Mouse (Mus musculus) cerebellum, postnatal 4 days (tissue): ENCODE measurements around the gene Zkscan4.
"Not testable (repeated sequence)": the region's sequence is repeated elsewhere in the genome, so short reads cannot be mapped to it uniquely, and the experiment has no call there.

Experiments
- DNase-seq, 2 experiments: peaks; one replicate each; pipeline ENCODE4 v3.0.0; 2022; ENCODE audit warnings: low spot score in 2 of 2, mixed read lengths in 1 of 2

The Zkscan4 gene

GRCm38 (mm10) chr13:21478759-21479670, at the start of gene Zkscan4, which contains the start of gene Gm10065:
Gene Zkscan4 (plus strand): TSS chr13:21478907.
Gene Gm10065 (minus strand): TSS chr13:21479441.
- DNase-seq = peak; percentile 23 to 64

DNA sequence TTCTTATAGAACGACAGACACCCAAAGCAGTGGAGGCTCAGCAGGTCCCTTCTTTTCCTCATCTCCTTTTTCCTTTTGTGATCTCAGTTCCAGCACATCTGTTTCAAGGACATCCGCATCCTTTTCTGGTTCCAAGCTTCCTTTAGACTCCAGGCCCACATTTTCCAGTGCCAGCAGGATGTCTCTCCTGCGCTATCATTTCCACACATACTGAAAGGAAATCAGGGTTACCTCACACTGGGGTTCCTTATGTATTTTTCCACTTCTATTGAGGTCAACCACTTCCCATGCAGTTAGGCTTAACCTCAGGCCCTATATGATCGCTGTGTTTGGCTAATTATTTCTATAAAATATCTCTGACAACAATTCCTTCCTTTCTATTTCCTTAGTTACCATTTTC, 43.2 kb upstream of the Zkscan4 start:
- DNase-seq = no peak

DNA sequence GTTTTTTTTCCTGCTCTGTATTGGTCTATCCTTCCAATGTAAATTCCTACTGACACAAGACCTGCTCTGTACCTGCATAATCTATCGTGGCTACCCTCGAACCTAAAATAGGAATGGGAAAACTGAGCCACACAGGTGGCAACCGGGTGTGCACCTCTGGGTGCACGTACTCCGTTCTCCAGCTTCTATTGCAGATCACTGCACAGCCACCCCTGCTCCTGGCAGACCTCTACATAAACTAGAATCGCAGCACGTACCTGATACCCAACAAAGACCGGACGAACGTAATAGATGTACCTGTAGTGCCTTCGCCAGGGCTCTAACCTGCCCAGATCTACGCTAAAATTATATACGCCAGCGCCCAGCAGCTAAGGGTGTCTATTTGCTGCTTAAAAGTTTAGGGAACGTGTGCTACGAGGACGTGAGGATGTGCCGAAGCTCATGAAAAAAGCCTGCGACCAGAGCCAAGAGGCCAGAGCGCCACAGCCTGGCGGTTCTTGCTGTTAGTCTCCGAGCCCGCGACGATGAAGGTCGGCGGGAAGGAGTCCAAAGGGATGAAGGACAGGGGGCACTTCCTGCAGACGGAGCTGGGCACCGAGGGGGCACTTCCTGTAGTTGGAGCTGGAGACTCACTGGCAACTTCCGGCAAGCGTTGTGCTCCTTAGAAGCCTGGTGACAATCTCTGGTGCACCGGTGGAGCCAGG, 38.1 kb upstream of the Zkscan4 start, which contains the start of gene Pgbd1:
Pgbd1 (minus strand) TSS at position 556 of the 704 bp plus-strand sequence.
- DNase-seq = peak; percentile 61 to 77

DNA sequence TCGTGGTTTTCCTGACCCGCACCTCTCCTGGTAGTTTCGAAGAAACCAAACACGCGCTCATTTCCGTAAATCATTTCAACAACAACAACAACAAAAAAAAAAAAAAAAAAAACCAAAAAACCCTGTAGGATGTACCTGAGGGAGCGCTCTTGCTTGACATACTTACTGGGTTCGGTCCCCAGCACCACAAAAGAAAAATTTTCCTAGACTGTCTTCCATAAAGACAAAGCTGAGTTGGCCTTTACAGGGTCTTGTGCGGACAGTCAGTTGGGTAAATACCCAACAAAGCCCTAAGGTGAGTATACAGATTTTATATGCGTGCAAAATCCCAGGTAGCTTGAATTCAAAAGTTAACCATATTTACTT, 37.5 kb upstream of the Zkscan4 start:
- DNase-seq = no peak

- DNase-seq = no peak
Measured at GRCm38 (mm10) chr13:21446796-21447195, 31.9 kb upstream of the Zkscan4 start.

- DNase-seq = no peak
Measured at GRCm38 (mm10) chr13:21447856-21448614, 30.7 kb upstream of the Zkscan4 start.

- DNase-seq = no peak
Measured at GRCm38 (mm10) chr13:21453042-21453441, 25.7 kb upstream of the Zkscan4 start.

DNA sequence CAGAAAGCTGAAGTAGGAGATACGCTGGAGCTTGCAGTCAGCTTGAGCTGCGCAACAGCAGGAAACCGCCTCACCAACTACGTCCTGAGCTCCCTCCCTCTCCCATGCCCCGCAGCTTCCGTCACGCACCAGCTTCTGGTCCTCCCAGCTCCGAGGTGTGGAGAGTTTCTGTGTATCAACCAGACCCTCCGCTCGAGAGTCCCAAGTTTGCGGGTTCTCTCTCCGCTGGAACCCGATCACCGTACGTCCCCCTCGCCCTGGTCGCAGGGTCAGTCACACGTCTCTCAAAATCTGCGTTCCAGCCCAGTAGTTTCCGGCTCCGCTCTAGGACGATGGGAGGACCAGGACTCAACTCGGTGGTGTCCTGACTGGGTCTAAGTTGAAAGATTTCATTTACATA, 25.3 kb upstream of the Zkscan4 start, which contains the start of gene Zscan26:
Zscan26 (minus strand) TSS at position 282 of the 400 bp plus-strand sequence.
- DNase-seq = peak; percentile 43 to 64

DNA sequence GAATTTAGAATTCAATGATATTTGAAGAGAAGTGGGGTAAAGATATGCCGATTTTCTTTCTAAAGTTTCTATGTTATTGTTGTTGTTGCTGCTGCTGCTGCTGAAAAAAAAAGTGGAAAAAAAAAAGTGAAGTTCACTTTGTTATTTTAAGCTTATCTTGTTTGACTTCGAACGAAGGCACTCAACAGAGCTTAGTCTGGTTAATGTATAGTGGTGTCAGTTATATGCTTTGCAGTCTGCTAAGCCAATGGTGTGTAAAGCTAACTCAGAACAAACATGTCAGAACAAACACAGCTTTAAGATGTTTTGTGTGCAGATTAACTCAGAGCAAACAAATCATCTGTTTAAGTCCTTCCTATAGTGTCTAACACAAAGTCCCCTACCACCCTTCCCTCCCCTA, 24.6 kb upstream of the Zkscan4 start:
- no peak for DNase-seq

DNA sequence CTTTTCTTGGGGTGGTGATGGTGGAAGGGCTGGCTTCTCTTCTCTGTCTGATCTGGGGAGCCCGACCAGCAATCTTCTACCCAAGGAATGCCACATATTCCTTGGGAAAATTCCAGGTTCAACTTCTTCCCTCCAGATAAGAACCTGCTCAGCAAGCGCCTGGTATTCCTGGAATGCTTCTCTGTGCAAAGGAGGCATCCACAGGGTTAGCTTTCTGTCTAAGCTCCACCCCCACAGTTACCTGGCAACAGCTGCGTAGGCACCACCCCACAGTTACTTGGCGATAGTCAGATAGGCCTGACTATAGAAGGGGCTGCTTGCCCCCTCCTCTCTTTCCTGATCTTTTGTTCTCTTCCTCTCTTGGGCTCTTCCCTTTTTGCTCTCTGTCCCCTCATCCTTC, 22.4 kb upstream of the Zkscan4 start:
- no peak for DNase-seq

- not testable (repeated sequence) for DNase-seq
Measured at GRCm38 (mm10) chr13:21462516-21462915, 16.2 kb upstream of the Zkscan4 start.

- no peak for DNase-seq
Measured at GRCm38 (mm10) chr13:21467336-21467735, 11.4 kb upstream of the Zkscan4 start.

DNA sequence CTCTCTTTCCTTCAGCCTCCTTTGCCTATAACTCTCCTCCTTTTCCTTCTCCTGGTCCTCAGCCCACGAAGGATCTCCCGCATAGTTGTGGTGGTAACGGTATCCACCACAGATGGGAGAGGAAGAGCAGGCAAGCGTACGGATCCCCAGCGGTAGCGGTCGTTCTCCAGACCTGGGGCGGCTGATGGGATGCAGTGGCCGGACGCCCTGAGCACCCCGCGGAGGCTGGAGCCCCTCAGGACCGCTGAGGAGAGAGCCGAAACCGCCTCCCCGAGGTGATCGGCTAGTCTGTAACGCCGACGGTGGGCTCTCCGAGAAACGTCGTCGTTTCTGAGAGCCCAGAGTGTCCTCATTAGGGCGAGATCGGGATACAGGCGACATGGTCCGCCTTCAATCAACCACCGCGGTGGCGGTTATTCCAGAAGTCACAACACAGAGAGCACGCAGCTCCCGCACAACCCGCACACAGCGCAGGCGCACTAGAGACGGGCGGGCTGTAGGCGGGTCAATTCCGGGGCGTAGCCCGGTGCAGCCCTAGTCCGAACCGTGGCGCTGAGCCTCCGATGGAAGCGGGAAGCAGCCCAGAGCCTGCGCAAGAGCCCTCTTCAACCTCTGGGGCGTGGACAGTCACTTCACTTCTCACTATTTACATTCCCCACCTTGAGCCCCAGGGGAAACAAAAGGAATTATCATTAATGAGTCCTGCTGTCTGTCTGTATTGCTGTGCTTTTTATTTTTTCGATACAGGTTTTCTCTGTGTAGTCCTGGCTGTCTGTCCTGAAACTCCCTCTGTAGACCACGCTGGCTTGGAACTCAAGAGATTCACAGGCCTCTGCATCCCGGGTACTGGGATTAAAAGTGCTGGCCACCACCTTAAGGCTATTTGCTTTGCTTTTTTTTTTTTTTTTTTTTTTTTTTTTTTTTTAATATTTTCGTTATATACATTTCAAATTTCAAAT, 10.4 kb upstream of the Zkscan4 start, which contains the start of gene Nkapl:
Nkapl (minus strand) TSS at position 449 of the 959 bp plus-strand sequence.
- peak; percentile 43 to 63 for DNase-seq

GRCm38 (mm10) chr13:21469097-21469496, 9.6 kb upstream of the Zkscan4 start:
- DNase-seq = no peak

DNA sequence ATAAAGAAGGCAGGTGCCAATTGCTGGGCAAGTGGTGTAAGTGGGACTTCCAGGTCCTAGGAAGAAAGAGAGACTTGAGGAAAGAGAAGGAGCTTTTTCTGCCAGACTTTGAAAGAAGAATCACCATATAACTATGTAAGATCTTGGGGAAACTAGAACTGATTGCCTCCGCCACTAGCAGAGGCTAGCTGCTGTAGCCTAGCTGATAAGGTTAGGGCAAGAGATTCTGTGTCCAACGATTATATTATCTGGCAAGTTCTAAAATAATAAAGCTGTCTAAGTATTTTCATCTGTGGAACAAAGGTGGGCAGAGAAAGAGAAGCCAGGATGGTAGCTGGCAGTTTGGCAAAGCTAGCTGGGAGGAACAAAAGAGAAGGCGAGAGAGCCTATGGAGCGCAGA, 6.3 kb upstream of the Zkscan4 start:
- no peak for DNase-seq

GRCm38 (mm10) chr13:21486881-21487280, 8.2 kb downstream of the Zkscan4 start:
- no peak for DNase-seq

- DNase-seq = no peak
Measured at GRCm38 (mm10) chr13:21492847-21493246, 14.1 kb downstream of the Zkscan4 start.

- DNase-seq = no peak
Measured at GRCm38 (mm10) chr13:21495080-21495479, 16.4 kb downstream of the Zkscan4 start, which contains the start of gene AK157302. Gene AK157302 (plus strand): TSS chr13:21495223.

- DNase-seq = not testable (repeated sequence)
Measured at GRCm38 (mm10) chr13:21501182-21501581, 22.5 kb downstream of the Zkscan4 start, which contains the start of gene Gm11273. Gene Gm11273 (minus strand): TSS chr13:21501418.

DNA sequence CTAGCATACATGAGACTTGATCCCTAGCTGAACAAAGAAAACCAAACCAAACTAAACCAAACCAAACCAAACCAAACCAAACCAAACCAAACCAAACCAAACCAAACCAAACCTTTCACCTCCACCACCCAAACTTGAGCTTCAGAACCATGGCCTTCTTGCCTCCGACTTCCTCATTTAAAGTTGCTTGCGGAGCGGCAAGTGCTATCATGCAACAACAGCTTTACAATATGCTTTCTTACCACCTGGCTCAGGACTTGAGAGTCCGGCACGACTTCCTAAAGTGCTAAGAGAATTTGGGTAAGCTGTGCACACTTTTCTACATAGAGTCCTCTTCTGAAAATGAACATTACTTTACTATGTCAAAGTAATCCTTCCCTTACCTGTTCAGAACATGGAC, 23.6 kb downstream of the Zkscan4 start:
- no peak for DNase-seq
